Mouse (Mus musculus): ENCODE measurements at regions not wholly inside any gene's neighbourhood (a gene's known extent, or its start where the extent isn't known, plus 50 kb on each side); places are given as distances from the start of the nearest gene placed in this dataset.

DNA sequence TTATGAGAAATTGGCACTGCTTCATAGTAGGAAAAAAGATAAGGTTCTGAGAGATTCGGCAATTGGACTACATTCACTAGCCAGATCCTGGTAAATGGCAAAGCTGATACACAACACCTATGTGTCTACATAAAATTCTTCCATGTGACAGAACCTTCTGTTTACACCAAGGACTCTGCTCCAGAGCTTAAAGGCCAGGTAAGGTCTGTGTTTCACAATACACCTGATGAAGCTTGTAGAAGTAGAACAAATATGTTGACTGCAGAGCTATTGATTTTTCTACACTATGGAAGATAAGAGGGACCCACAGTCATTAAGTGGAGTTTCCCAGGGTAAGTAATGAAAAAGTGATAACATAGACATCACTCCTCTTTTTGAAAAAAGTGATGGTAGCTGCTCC, 480.7 kb downstream of the Cypt12 start:
- TF ChIP-seq CTCF (IDR thresholded peaks at IDR 0.05; ENCODE audit: low read depth, low read length) (no peak), GATA2 (IDR thresholded peaks at IDR 0.05; ENCODE audit: borderline replicate concordance, low read depth, low read length) (no peak), TAL1 (conservative IDR thresholded peaks at IDR 0.05; ENCODE audit: low read depth, low read length) (no peak), GATA1 (IDR thresholded peaks at IDR 0.05; ENCODE audit: borderline replicate concordance, low read length) (no peak)
